Mouse (Mus musculus) heart, adult 2 months (tissue): Measurements from ENCODE around the gene Fbln5.

ENCODE experiments used
- CTCF ChIP-seq: fragments of 200-600 bp; IDR thresholded peaks from 2 replicates; pipeline ENCODE4 v1.8.1; 2022; ENCODE audit warnings: antibody characterized with exemption, mild to moderate bottlenecking, moderate library complexity
- EP300 ChIP-seq: fragments of 200-500 bp; IDR thresholded peaks from 2 replicates; pipeline ENCODE4 v1.6.1; 2011; ENCODE audit warnings: low read depth, low read length, control low read depth; ENCODE audit not compliant: insufficient read depth
- POLR2A ChIP-seq: fragments of 200-500 bp; IDR thresholded peaks from 2 replicates; pipeline ENCODE4 v1.6.1; 2011; ENCODE audit warnings: mild to moderate bottlenecking, low read depth, low read length, control low read depth; ENCODE audit not compliant: insufficient read depth

DNA sequence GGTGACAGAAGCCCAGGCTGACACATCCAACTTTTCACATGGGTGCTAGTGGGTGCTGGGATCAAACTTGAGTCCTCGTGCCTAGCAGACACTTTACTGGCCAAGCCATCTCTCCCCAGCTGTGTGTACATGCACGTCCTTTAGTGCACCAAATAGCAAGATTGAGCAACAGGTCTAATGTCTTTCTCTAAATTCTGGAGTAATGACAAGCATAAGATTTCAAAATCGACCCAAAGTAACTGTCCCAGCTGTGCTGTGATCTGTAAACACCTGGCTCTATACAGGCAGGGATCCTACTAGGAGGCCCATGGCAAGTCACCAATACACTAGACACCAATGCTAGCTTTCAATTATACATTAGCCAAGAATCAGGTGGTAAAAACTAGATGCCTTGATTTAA is 17.8 kb downstream of the Fbln5 start:
- TF ChIP-seq CTCF, result no peak
- TF ChIP-seq POLR2A, result no peak
- TF ChIP-seq EP300, result no peak
